Mouse (Mus musculus) testis, adult 2 months (tissue): ENCODE data around the gene Acsbg2. TPM values are rescaled to one million over a fixed set of nuclear protein-coding genes. Genes with fewer than 3 reads are reported as not detected.

Source experiments
- H3K27ac ChIP-seq: fragments of 200-500 bp; 2 replicates; pipeline ENCODE4 v1.5.1; 2012; ENCODE audit warnings: low read depth, low read length; ENCODE audit not compliant: control insufficient read depth, insufficient read depth
- H3K27me3 ChIP-seq: fragments of 200-500 bp; 2 replicates; pipeline ENCODE4 v1.6.1; 2012; ENCODE audit warnings: mild to moderate bottlenecking, low read length, moderate library complexity; ENCODE audit not compliant: control insufficient read depth, insufficient read depth
- H3K36me3 ChIP-seq: fragments of 200-500 bp; 2 replicates; pipeline ENCODE4 v1.6.1; 2012; ENCODE audit warnings: mild to moderate bottlenecking, low read length; ENCODE audit not compliant: control insufficient read depth, insufficient read depth
- H3K4me1 ChIP-seq: fragments of 200-500 bp; 2 replicates; pipeline ENCODE4 v1.6.1; 2012; ENCODE audit warnings: low read length; ENCODE audit not compliant: control insufficient read depth, insufficient read depth
- H3K4me3 ChIP-seq: fragments of 200-500 bp; 2 replicates; pipeline ENCODE4 v1.5.1; 2012; ENCODE audit warnings: low read depth, mild to moderate bottlenecking, low read length, moderate library complexity, mixed read lengths; ENCODE audit not compliant: control insufficient read depth
- CTCF ChIP-seq: fragments of 200-500 bp; IDR thresholded peaks from 2 replicates; pipeline ENCODE4 v1.5.1; 2012; ENCODE audit warnings: low read depth, mild to moderate bottlenecking, inconsistent platforms, low read length, moderate library complexity; ENCODE audit not compliant: control insufficient read depth, insufficient read depth, insufficient replicate concordance
- POLR2A ChIP-seq: fragments of 200-500 bp; IDR thresholded peaks from 2 replicates; pipeline ENCODE4 v1.6.1; 2012; ENCODE audit warnings: low read depth, mild to moderate bottlenecking, inconsistent platforms, low read length, moderate library complexity; ENCODE audit not compliant: control insufficient read depth
- polyA plus RNA-seq: library from polyadenylated mRNA; depleted of rRNA; stranded (reverse); fragments of >200 nt; gene quantifications from 2 replicates; pipeline ENCODE4 v1.2.3, GENCODE M21; 2012; rRNA removed

Gene Acsbg2
- polyA plus RNA-seq, 1 experiment, result 166 TPM

DNA sequence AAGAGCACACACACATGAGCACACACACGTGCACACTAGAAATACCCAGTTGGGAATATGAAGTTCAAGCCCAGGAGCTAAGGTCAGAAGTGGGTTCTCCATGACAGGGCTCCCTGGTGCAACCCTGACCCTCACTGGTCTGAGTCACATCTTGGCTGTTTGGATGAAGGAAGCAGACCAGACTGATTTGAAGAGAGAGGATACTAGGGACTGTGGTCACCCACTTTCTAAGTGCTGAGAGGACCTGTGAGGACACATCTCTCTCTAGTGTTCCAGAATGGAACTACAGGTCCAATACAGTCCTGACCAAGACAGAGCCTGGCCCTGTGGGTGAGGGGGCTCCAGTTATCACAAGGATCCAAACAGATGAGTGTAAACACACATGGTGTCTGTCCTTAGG lies 68.5 kb downstream of the Acsbg2 start:
- Histone ChIP-seq H3K27me3 (no peaks in the 10 kb centered on the region), H3K36me3 (no peaks in the 10 kb centered on the region; the same call in none of the 2 replicates), H3K27ac (no peak overlapping the region), H3K4me1 (peaks cover 7% of the 10 kb centered on the region), H3K4me3 (no peak overlapping the region)
- TF ChIP-seq POLR2A (no peak), CTCF (0 out of 2 replicates have a peak, but pooled peaks have one; percentile 6)

DNA sequence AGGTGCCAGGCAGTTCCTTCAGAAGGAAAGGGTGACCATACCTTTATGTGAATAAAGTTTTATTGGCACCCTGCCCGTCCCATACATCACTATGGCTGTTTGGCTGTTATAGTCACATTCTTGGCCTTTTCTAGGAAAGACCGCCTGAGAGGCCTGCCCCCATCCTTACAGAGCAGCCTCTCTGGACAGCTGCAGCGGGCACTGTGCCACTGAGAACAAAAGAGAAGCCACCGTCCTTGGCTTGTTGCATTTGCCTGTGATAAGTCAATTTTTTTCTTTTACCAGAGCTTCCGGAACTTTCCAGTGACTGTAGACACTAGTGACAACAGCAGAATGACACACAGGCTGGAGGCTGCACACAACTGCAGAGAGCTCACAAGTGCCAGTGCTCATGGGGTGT lies 69.3 kb downstream of the Acsbg2 start:
- Histone ChIP-seq H3K27ac (no peak overlapping the region; the same call in 1 of the 2 replicates), H3K27me3 (no peaks in the 10 kb centered on the region), H3K36me3 (no peaks in the 10 kb centered on the region; the same call in none of the 2 replicates), H3K4me3 (no peak overlapping the region), H3K4me1 (peaks cover 2% of the 10 kb centered on the region; the same call in 1 of the 2 replicates)
- no peak for TF ChIP-seq CTCF
- TF ChIP-seq POLR2A, result no peak

DNA sequence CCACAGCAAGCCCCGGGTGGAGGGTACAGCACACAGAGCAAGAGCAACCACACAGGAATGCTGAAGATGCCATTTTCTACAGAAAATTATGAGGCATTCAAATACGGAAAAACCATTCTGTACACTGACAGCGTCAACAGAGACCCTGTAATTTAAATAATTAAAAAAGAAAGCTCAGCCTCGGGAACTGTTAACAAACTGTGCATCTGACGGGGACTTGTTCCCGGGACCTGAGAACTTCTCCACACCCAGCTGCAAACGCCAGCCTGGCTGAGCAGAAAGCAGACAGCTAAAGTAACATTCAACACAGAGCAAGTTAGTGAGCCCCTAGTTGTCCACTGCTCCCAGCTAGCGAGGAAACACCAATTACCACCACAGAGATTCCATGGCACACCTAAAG lies 72.2 kb downstream of the Acsbg2 start:
- Histone ChIP-seq H3K27ac (no peak overlapping the region), H3K4me1 (peaks cover 2% of the 10 kb centered on the region; the same call in 1 of the 2 replicates), H3K36me3 (peaks cover 2% of the 10 kb centered on the region), H3K4me3 (no peak overlapping the region), H3K27me3 (no peaks in the 10 kb centered on the region)
- TF ChIP-seq POLR2A (no peak), CTCF (no peak)

DNA sequence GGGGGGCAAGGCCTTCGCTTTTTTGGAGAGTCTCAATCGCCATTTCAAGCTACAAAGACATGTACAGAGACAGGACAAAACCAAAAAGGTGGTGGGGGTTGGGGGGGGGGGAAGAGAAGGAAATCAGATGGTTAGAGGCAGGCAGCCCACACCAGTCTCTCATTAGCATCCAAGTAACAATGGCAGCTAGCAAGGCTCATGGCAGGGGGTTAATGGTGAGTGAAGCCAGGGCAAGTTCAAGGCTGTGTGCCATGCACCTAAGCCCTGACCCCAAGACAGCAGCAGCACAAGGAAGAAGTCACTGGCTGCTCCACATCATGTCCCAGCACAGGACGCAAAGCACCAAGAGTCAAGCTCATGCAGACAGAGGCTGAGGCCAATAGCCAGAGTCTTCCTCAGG lies 75.0 kb downstream of the Acsbg2 start:
- Histone ChIP-seq H3K27me3 (no peaks in the 10 kb centered on the region), H3K4me3 (no peak overlapping the region), H3K4me1 (no peaks in the 10 kb centered on the region; the same call in 1 of the 2 replicates), H3K36me3 (peaks cover 2% of the 10 kb centered on the region), H3K27ac (no peak overlapping the region)
- no peak for TF ChIP-seq CTCF
- no peak for TF ChIP-seq POLR2A

DNA sequence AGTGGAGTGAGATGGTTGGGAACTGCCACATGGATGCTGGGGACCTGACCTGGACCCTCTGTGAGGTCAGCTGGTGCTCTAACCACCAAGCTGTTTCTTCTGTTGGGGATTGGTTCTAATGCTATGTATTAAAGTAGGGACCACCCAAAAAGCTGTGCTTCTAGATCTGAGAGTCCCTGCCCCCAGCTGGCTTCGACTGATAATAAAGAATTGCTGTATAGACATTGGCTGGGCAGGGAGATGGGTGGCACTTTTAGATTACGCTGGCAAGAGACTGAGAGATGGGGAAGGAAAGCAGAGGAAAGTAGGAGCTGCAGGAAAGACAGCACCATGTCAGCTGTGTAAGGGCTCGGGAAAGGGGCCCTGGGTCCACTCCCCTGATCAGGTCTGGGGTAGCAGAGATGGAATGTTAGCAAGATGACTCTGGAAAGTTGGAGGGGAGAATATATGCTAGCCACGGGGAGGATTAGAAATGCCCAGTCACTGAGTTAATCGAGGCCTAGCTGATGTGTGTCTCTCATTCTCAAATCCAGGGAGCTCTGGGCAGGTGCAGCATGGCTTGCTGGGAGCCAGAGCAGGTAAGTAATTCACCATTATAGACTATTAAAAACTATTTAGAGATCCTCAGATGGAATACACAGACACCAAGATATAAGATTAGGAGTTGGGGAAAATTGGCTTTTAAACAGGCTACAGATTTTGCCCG lies 80.5 kb downstream of the Acsbg2 start:
- Histone ChIP-seq H3K4me1 (no peaks in the 10 kb centered on the region), H3K27ac (no peak overlapping the region), H3K27me3 (no peaks in the 10 kb centered on the region), H3K4me3 (no peak overlapping the region), H3K36me3 (no peaks in the 10 kb centered on the region; the same call in 1 of the 2 replicates)
- TF ChIP-seq CTCF, result no peak
- no peak for TF ChIP-seq POLR2A

Other genes with a start within 250 kb of the Acsbg2 start
- 22.8 and 23.5 TPM in 2 replicates for gene Lonp1, start 247.6 kb downstream of the Acsbg2 start, polyA plus RNA-seq
- gene Catsperd, start 246.3 kb downstream of the Acsbg2 start, polyA plus RNA-seq, result 182 and 184 TPM in 2 replicates
- gene Ranbp3, start 201.2 kb downstream of the Acsbg2 start, polyA plus RNA-seq, result 98.4 and 120 TPM in 2 replicates
- gene Ndufa11, start 156.7 kb downstream of the Acsbg2 start, polyA plus RNA-seq, result 135 and 159 TPM in 2 replicates
- 9.2 and 12.4 TPM in 2 replicates for gene Vmac, start 156.4 kb downstream of the Acsbg2 start, polyA plus RNA-seq
- 7.8 and 9.2 TPM in 2 replicates for gene Nrtn, start 116.9 kb downstream of the Acsbg2 start, polyA plus RNA-seq
- 29.7 and 31.3 TPM in 2 replicates for gene Dus3l, start 109.7 kb downstream of the Acsbg2 start, polyA plus RNA-seq
- 158 and 194 TPM in 2 replicates for gene Prr22, start 104.2 kb downstream of the Acsbg2 start, polyA plus RNA-seq
- 312 and 332 TPM in 2 replicates for gene Rfx2, start 43.4 kb downstream of the Acsbg2 start, polyA plus RNA-seq
- gene 1700061G19Rik, start 1.0 kb upstream of the Acsbg2 start, polyA plus RNA-seq, result 157 and 164 TPM in 2 replicates
- gene Mllt1, start 61.0 kb upstream of the Acsbg2 start, polyA plus RNA-seq, result 60.6 and 73.5 TPM in 2 replicates
- not detected in 2 replicates for gene Acer1, start 107.7 kb upstream of the Acsbg2 start, polyA plus RNA-seq
- gene Clpp, start 115.9 kb upstream of the Acsbg2 start, polyA plus RNA-seq, result 31.1 and 33.7 TPM in 2 replicates
- gene Alkbh7, start 122.9 kb upstream of the Acsbg2 start, polyA plus RNA-seq, result 30.2 and 35.7 TPM in 2 replicates
- not detected in 2 replicates for gene Pspn, start 125.6 kb upstream of the Acsbg2 start, polyA plus RNA-seq
- 175 and 195 TPM in 2 replicates for gene Gtf2f1, start 136.8 kb upstream of the Acsbg2 start, polyA plus RNA-seq
- gene Gm17949, start 137.0 kb upstream of the Acsbg2 start, polyA plus RNA-seq, result 19.7 and 21.3 TPM in 2 replicates
- 45.2 and 45.9 TPM in 2 replicates for gene Khsrp, start 157.1 kb upstream of the Acsbg2 start, polyA plus RNA-seq
- gene Slc25a41, start 167.2 kb upstream of the Acsbg2 start, polyA plus RNA-seq, result 45.5 and 48.0 TPM in 2 replicates
- gene Crb3, start 184.7 kb upstream of the Acsbg2 start, polyA plus RNA-seq, result 2.4 and 4.3 TPM in 2 replicates
- 8.8 and 8.9 TPM in 2 replicates for gene Slc25a23, start 185.4 kb upstream of the Acsbg2 start, polyA plus RNA-seq
- 0.35 and 0.41 TPM in 2 replicates for gene Dennd1c, start 204.1 kb upstream of the Acsbg2 start, polyA plus RNA-seq
- 0.06 and 0.08 TPM in 2 replicates for gene Tubb4a, start 213.3 kb upstream of the Acsbg2 start, polyA plus RNA-seq
- gene Tnfsf9, start 230.9 kb upstream of the Acsbg2 start, polyA plus RNA-seq, result 0.10 TPM in 1 of 2 replicates, not detected in the other